Mouse (Mus musculus) stomach, postnatal 0 days (tissue): ENCODE data around the gene Tceal9. TPM values are rescaled to one million over a fixed set of nuclear protein-coding genes. Genes with fewer than 3 reads are reported as not detected.

ENCODE experiments used
- ATAC-seq: fragments of 200-750 bp; cut with Nextera tagmentation; 2 replicates; pipeline ENCODE4 v1.8.0; 2017; ENCODE audit not compliant: low FRiP score, low TSS enrichment
- DNase-seq: peaks from one replicate; pipeline ENCODE4 v3.0.0-alpha.2; 2016; ENCODE audit warnings: low spot score
- H3K27ac ChIP-seq: fragments of 300-500 bp; sonication (generic); replicated peaks from 2 replicates; pipeline ENCODE4 v1.5.1; 2014; ENCODE audit warnings: mild to moderate bottlenecking, control low read depth
- H3K27me3 ChIP-seq: fragments of 300-500 bp; sonication (generic); 2 replicates; pipeline ENCODE4 v1.6.1; 2014; ENCODE audit warnings: low read length; ENCODE audit not compliant: control insufficient read depth, insufficient read depth
- H3K36me3 ChIP-seq: fragments of 300-500 bp; sonication (generic); 2 replicates; pipeline ENCODE4 v1.6.1; 2014; ENCODE audit warnings: low read length, mixed read lengths; ENCODE audit not compliant: control insufficient read depth, insufficient read depth
- H3K4me1 ChIP-seq: fragments of 300-500 bp; sonication (generic); replicated peaks from 2 replicates; pipeline ENCODE4 v1.6.1; 2014; ENCODE audit warnings: antibody characterized with exemption; ENCODE audit not compliant: control insufficient read depth, insufficient read depth
- H3K4me2 ChIP-seq: fragments of 300-500 bp; sonication (generic); replicated peaks from 2 replicates; pipeline ENCODE4 v1.6.1; 2014; ENCODE audit warnings: low read depth, mild to moderate bottlenecking, control low read depth, moderate library complexity
- H3K4me3 ChIP-seq: fragments of 300-500 bp; sonication (generic); 2 replicates; pipeline ENCODE4 v1.5.1; 2014; ENCODE audit warnings: low read depth, low read length, control low read depth
- H3K9ac ChIP-seq: fragments of 300-500 bp; sonication (generic); 2 replicates; pipeline ENCODE4 v1.6.1; 2014; ENCODE audit warnings: mild to moderate bottlenecking, low read length, control low read depth, mixed read lengths
- H3K9me3 ChIP-seq: fragments of 300-500 bp; sonication (generic); 2 replicates; pipeline ENCODE4 v1.6.1; 2016; ENCODE audit warnings: low read length; ENCODE audit not compliant: control insufficient read depth
- CTCF ChIP-seq: IDR thresholded peaks from 2 replicates; pipeline ENCODE4 v1.5.1; 2016; ENCODE audit warnings: antibody characterized with exemption, low read depth, mild to moderate bottlenecking, moderate library complexity
- EP300 ChIP-seq: optimal IDR thresholded peaks from 2 replicates; pipeline ENCODE3; 2016; ENCODE audit warnings: antibody characterized with exemption
- WGBS: fragments of 180-500 bp; shearing (Covaris S2); extraction: QIAGEN DNeasy Blood & Tissue Kit; methylation state at CpG from one replicate; pipeline ENCODE4 v1.1.7; 2014; 5-methylcytosine and 5-hydroxymethylcytosine counted together
- polyA plus RNA-seq: library from polyadenylated mRNA; unstranded; fragments of >200 nt; fragmentation: Nextera tagmentation; extraction: Ambion mirVana; gene quantifications from 2 replicates; pipeline ENCODE4 v1.2.1, GENCODE M21; 2015

Tceal9 gene
- polyA plus RNA-seq, 1 experiment from 2014 or later = 344 TPM

- no peak overlapping the region for H3K4me2 ChIP-seq
- no peak overlapping the region for H3K27ac ChIP-seq
- DNase-seq (no peak), ATAC-seq (no peak)
- no peaks in the 10 kb centered on the region for H3K36me3 ChIP-seq
- no peak overlapping the region for H3K4me3 ChIP-seq
- TF ChIP-seq EP300 = no peak
- TF ChIP-seq CTCF = no peak
- no peaks in the 10 kb centered on the region for H3K4me1 ChIP-seq
- H3K9ac ChIP-seq = no peak overlapping the region
- no peaks in the 10 kb centered on the region for H3K27me3 ChIP-seq
- H3K9me3 ChIP-seq = no peaks in the 10 kb centered on the region
These were observed 33.5 kb downstream of the Tceal9 start for GRCm38 (mm10) chrX:136278401-136278800.

DNA sequence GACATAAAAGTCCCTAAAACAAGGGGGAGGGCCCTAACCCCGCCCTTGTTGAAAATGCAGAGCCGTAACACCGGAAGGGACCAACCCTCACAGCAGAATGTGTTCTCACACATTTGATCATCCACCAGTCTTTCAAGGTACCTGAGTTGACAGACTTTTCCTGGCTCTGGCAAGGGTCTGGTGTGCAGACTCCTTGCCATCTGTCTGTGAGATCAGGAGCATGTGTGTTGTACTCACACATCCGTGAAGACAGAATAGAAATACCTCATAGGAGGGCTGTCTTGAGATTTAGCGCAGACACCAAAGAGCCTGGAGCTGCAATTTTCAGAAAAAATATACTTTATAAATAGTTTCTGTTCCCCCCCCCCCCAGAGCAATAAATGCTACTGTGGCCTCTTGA lies 34.5 kb downstream of the Tceal9 start:
- no peaks in the 10 kb centered on the region for H3K9me3 ChIP-seq
- H3K4me1 ChIP-seq = no peaks in the 10 kb centered on the region
- DNase-seq (no peak), ATAC-seq (no peak)
- no peak overlapping the region for H3K4me2 ChIP-seq
- no peak overlapping the region for H3K4me3 ChIP-seq
- H3K27me3 ChIP-seq = no peaks in the 10 kb centered on the region
- no peak overlapping the region for H3K9ac ChIP-seq
- no peaks in the 10 kb centered on the region for H3K36me3 ChIP-seq
- no peak overlapping the region for H3K27ac ChIP-seq
- TF ChIP-seq CTCF (no peak), EP300 (no peak)
- WGBS = 82% methylated on average over 5 of the region's 5 CpGs

GRCm38 (mm10) chrX:136290817-136291281 lies 46.0 kb downstream of the Tceal9 start:
- H3K4me1 ChIP-seq = no peaks in the 10 kb centered on the region
- ATAC-seq (no peak), DNase-seq (no peak)
- no peak overlapping the region for H3K9ac ChIP-seq
- 29% methylated on average over 8 of the region's 8 CpGs for WGBS
- no peak overlapping the region for H3K4me3 ChIP-seq
- no peaks in the 10 kb centered on the region for H3K9me3 ChIP-seq
- H3K27ac ChIP-seq = no peak overlapping the region
- no peak overlapping the region for H3K4me2 ChIP-seq
- no peak for TF ChIP-seq EP300
- TF ChIP-seq CTCF = no peak
- no peaks in the 10 kb centered on the region for H3K27me3 ChIP-seq
- no peaks in the 10 kb centered on the region for H3K36me3 ChIP-seq

Other genes starting within 250 kb of the Tceal9 start
- 11.3 and 11.6 TPM in 2 replicates for gene Arxes1, start 211.7 kb upstream of the Tceal9 start, polyA plus RNA-seq
- gene Bex2, start 176.8 kb upstream of the Tceal9 start, polyA plus RNA-seq = 54.2 and 56.5 TPM in 2 replicates
- gene Nxf3, start 159.8 kb upstream of the Tceal9 start, polyA plus RNA-seq = 0.06 TPM in 1 of 2 replicates, not detected in the other
- 27.7 and 28.7 TPM in 2 replicates for gene Bex4, start 106.1 kb upstream of the Tceal9 start, polyA plus RNA-seq
- 108 and 118 TPM in 2 replicates for gene Tceal8, start 72.7 kb upstream of the Tceal9 start, polyA plus RNA-seq
- 2.7 and 3.5 TPM in 2 replicates for gene Tceal5, start 41.2 kb upstream of the Tceal9 start, polyA plus RNA-seq
- gene Tceal7, start 30.3 kb upstream of the Tceal9 start, polyA plus RNA-seq = 0.84 and 1.4 TPM in 2 replicates
- gene Bex1, start 29.6 kb upstream of the Tceal9 start, polyA plus RNA-seq = 14.2 and 14.8 TPM in 2 replicates
- gene Bex3, start 25.2 kb downstream of the Tceal9 start, polyA plus RNA-seq = 174 and 185 TPM in 2 replicates